Mouse (Mus musculus): ENCODE results near the gene Hbb-bs.
"Not testable (repeated sequence)": the region's sequence is repeated elsewhere in the genome, so short reads cannot be mapped to it uniquely, and the experiment has no call there.

The Hbb-bs gene

DNA sequence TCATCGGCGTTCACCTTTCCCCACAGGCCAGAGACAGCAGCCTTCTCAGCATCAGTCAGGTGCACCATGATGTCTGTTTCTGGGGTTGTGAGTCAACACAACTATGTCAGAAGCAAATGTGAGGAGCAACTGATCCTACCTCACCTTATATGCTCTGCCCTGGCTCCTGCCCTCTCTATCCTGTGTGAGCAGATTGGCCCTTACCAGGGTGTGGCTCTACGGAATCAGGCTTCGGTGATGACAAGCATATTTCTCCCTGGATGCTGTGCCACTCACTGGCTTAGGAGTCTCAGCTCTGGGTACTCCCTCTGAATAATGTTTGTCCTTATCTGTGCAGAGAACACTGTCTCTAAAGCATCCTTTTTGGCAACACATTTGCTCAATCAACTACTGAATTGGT, at the start of gene Hbb-bs:
Hbb-bs (minus strand) TSS at position 289 of the 400 bp plus-strand sequence.
- no peak for DNase-seq (ENCODE audit: inconsistent age in 2 of 2, low spot score in 1 of 2)

DNA sequence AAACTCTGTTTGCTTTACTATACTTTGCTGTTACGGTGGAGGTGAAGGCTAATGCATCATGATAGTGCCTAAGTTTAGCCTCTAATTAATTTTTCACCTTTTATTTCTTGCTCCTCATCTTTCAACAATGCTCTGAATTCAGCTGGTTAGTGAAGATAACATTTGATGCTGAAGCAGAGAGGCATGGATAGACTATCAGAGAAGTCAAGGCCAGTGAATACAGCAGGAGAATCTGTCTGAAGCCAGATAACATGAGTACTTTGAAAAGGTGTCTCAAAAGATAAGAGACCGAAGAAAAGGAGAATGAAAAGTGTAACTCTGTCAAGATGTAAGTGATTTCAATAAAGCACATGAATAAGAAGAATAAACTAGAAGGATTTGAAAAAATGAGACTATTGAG, 49.2 kb upstream of the Hbb-bs start:
- DNase-seq (ENCODE audit: inconsistent age in 2 of 2, low spot score in 1 of 2) = no peak

DNA sequence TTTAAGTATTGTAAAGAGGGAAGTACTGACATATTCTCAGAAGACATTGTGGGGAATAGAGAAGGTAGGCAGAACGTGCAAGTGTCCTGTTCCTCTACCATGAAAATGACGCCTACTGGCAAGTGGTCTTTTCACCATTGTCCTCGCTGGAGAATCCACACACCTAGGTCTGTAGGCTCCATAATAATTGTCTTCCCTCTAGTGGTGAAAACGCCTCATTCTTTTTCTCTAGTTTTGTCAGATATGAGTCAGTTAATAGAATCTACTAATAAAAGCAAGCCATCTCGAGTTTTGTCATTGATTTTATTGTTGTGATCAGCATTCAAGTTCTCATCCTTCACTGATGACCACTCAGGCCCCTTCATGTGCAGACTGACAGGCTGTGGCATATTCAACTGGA, 46.6 kb upstream of the Hbb-bs start:
- no peak for DNase-seq (ENCODE audit: inconsistent age in 2 of 2, low spot score in 1 of 2)

DNA sequence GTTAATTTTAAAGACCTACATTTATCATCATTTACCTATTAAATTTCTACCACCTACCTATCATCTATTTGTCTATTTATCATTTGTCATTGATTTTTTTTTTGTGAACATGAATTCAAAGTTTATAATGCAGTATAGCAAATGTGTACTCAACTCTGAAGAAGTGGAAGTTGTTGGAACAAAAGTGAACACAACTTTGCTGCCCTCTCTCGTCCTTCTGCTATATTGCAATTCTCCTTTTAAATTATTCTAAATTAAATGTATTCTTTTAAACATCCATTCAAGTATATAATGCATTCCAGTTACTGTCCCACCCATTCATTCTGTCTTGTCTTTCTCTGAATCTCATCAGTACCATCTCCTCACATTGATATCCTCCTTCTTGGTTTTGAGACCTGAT, 45.2 kb upstream of the Hbb-bs start:
- DNase-seq (ENCODE audit: inconsistent age in 2 of 2, low spot score in 1 of 2) = no peak

DNA sequence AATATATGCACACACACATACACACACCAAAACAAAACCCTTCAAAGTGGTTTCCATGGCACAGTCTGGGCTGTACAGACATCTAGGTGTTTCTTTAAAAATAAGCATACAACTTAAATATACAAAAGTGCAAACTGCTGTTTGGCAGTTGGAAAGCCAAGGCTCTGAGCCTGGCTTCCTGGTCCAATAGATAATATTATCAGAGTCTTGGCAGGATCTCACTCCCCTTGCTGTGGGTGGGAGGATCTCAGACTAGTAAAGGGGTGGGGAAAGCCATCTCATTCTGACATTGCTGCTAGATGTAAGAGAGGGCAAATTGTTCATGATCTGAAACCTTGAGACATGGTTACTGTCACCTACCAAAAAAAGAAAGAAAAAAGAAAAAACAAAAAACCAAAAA, 42.8 kb upstream of the Hbb-bs start:
- no peak for DNase-seq (ENCODE audit: inconsistent age in 2 of 2, low spot score in 1 of 2)

DNA sequence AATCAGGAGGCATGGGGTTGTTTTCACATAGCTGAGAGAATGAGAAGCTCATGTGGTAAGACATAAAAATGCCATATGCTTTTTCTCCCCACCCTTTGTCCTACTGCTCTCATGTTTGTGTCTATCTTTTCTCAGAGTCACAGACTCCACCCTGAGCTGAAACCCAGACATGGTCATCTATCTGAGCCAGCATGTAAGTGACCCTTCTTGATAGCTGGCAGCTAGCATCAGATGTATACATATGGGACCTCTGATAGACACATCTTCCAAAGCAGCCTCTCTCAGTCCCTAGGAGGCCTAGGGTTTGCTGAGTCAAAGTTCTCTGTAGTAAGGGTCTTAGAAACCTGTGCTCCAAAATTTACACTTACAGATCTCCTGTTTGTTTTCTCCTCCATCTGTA, 37.8 kb upstream of the Hbb-bs start:
- DNase-seq (ENCODE audit: inconsistent age in 2 of 2, low spot score in 1 of 2) = no peak

DNA sequence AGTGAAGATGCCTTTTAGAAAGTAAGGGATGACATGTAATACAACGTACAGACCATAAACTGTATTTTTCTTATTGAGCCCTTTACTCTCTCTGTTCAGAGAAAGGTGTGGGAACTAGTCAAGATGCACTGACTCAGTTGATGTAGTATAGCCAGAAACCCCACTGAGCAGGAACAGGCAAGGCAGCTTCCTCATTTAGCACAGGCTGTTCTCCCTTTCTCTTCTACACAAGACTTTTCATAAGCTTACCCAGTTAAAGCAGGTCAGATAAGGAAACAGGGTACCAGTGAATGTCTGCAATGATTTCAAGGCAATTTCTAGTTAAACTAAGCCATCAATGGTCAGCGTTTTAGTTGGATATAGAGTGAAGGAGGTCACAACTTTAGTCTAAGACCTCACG, 33.6 kb upstream of the Hbb-bs start:
- DNase-seq (ENCODE audit: inconsistent age in 2 of 2, low spot score in 1 of 2) = no peak

DNA sequence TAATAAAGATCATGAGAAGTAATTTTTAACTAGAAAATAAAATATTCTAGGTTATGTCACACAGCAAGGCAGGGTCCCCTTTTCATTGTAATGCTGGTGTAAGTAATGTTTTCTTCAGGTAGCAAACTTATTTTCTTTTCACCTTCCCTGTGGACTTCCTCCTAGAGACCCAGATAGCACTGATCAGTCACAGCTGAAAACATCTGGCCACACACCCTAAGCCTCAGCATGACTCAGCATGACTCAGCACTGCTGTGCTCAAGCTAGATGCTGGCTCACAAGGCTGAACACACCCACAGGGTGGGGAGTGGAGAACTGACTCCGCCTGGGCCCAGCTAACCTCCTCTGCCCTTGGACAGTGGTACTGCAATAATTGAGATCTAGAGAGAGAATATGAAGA, 33.0 kb upstream of the Hbb-bs start:
- peak; percentile 76 to 82 for DNase-seq (ENCODE audit: inconsistent age in 2 of 2, low spot score in 1 of 2)

DNA sequence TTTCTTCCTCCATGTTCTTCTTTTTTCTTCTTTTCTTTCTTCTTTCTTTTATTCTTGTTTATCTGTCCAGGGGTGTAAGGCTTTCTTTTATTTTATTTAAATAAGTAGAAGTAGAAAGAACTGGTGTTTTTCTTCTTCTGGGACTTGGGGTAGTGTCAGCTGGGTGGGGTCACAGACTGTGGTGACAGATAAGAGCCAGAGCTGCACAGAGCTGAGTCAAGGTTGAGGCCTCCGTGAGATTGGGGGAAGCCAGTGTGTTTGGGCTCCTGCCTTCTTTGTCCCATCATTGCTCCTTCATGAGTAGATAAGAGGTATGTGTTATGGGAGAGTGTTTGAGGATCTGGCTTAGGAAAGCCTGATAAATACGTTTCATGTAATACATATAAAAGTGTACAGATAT, 31.2 kb upstream of the Hbb-bs start:
- DNase-seq (ENCODE audit: inconsistent age in 2 of 2, low spot score in 1 of 2) = no peak

DNA sequence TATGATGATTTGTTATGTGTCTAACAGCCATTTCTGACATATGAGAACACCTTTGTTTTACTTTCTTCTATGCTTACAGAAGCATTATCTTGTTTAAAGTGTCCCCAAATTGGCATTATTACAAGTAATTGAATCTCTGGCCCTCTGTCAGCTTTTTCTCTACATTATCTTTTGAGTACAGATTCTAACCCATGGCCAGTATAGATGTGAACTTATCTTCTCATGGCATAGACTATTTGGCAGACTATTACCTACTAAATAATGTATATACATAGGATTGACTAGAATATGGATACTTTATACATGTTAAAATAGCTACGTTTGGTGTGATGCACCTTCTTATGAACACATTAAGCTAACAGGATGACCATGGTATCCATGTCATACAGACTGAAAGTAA, 26.8 kb upstream of the Hbb-bs start:
- DNase-seq (ENCODE audit: inconsistent age in 2 of 2, low spot score in 1 of 2) = no peak

DNA sequence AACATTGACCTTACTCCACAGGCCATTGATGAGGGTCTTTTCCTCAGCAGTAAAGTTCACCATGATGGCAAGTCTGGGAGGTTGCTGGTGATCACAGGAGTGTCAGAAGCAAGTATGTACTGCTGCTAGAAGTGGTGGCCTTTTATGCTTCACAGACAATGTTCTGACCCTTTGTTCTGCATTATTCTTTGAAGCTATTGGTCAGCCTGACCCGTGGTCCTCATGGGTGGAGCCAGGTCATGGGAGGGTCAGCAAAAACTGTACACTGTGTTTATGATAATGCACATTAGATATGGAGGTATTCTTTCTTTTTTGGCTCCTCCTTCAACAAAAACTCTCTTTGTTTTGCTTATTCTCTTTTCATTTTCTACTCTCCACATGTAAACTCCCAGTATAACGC, 25.2 kb upstream of the Hbb-bs start, which contains the start of gene Hbb-y:
Hbb-y (minus strand) TSS at position 127 of the 400 bp plus-strand sequence.
- DNase-seq (ENCODE audit: inconsistent age in 2 of 2, low spot score in 1 of 2) = no peak

DNA sequence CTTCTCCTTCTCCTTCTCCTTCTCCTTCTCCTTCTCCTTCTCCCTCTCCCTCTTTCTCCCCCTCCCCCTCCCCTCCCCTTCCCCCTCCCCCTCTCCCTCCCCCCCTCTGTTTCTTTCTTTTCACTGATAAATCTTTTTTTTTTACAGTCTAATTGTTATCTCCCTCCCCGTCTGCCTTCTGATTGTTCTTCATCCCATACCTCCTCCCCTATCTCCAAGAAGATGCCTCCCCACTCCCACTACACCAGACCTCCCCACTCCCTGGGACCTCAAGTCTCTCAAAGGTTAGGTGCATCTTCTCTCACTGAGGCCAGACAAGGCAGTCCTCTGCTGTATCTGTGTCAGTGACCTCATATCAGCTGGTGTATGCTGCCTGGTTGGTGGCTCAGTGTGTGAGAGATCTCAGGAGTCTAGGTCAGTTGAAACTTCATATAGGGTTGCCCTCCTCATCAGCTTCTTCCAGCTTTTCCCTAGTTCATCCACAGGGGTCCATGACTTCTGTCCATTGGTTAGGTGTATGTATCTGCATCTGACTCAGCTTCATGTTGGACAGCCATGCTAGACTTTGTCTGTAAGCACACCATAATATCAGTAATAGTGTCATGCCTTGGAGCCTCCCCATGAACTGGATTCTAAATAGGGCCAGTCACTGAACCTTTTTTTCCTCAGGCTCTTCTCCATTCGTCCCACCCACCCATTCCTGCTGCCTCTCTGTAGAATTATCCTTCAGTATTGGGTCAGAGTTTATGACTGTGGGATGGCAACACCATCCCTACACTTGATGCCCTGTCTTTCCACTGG, 16.8 kb upstream of the Hbb-bs start:
- DNase-seq (ENCODE audit: inconsistent age in 2 of 2, low spot score in 1 of 2) = no peak

DNA sequence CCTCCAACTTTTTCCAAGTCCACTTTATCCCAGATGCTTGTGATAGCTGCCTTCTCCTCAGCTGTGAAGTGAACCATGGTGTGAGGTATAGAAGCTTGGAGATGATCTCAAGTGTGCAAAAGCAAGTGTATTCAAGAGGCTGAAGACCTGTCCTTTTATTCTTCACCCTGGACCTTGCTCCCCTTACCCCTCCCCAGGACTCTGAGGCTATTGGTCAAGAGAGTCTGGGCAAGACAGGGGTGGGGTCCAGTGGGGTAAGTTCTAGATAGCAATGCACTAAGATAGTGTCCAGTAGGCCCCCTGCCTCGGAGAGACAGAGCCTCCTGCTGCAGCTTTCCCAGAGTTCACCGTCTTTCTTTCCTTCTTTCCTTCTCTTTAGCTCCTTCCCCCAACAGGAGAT, 15.1 kb upstream of the Hbb-bs start, which contains the start of gene Hbb-bh1:
Hbb-bh1 (minus strand) TSS at position 131 of the 400 bp plus-strand sequence.
- no peak for DNase-seq (ENCODE audit: inconsistent age in 2 of 2, low spot score in 1 of 2)

DNA sequence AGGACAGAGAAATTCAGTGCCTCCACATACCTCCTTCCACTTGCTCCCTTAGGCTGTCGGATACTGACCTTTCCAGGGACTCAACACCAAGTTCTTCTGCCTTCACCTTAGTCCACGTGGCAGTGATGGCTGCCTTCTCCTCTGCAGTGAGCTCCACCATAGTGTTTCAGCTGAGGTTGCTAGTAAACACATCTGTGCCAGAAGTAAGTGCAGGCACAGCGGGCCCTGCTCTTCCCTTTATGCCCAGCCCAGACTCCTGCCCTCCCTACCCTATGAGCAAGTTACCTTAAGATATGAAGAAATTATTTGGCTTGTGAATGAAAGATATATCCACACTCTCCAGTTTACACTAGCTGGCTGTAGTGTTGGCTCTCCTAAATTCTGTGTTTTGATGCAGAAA, 12.4 kb upstream of the Hbb-bs start, which contains the start of gene Hbb-bh2:
Hbb-bh2 (minus strand) TSS at position 253 of the 400 bp plus-strand sequence.
- DNase-seq (ENCODE audit: inconsistent age in 2 of 2, low spot score in 1 of 2) = no peak

DNA sequence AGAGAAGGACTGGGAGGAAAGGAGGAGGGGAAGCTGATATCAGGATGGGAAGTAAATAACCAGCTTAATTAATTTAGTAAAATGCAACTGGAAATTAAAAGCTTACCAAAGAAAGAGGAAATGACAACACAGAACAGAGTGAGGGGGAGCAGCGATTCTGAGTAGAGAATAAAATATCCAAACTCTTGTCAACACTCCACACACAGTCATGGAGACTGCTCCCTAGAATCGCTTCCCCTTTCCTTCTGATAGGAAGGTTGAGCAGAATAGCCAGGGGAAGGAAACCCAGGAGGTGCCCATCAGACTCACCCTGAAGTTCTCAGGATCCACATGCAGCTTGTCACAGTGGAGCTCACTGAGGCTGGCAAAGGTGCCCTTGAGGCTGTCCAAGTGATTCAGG, 757 bp downstream of the Hbb-bs start:
- not testable (repeated sequence) for DNase-seq (ENCODE audit: inconsistent age in 2 of 2, low spot score in 1 of 2)

DNA sequence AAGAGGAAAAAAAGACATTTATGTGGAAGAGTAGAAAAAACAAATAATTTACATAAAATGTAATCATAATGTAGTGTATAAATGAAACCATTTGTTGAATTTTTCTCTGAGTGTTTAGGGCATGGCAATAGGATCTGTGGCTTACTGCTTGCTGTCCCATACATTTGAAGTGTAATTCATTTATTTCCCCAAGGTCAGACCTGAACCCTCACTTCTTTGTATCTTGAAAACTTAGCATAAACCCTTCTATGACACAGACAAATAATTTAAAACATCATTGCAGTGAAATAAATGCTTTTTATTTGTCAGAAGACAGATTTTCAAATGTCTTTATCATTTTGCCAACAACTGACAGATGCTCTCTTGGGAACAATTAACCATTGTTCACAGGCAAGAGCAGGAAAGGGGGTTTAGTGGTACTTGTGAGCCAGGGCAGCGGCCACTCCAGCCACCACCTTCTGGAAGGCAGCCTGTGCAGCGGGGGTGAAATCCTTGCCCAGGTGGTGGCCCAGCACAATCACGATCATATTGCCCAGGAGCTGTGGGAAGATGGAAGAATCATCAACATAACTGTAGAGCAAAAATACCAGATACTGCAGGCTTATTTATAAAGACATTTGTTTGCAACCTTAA, 1.5 kb downstream of the Hbb-bs start:
- no peak for DNase-seq (ENCODE audit: inconsistent age in 2 of 2, low spot score in 1 of 2)

DNA sequence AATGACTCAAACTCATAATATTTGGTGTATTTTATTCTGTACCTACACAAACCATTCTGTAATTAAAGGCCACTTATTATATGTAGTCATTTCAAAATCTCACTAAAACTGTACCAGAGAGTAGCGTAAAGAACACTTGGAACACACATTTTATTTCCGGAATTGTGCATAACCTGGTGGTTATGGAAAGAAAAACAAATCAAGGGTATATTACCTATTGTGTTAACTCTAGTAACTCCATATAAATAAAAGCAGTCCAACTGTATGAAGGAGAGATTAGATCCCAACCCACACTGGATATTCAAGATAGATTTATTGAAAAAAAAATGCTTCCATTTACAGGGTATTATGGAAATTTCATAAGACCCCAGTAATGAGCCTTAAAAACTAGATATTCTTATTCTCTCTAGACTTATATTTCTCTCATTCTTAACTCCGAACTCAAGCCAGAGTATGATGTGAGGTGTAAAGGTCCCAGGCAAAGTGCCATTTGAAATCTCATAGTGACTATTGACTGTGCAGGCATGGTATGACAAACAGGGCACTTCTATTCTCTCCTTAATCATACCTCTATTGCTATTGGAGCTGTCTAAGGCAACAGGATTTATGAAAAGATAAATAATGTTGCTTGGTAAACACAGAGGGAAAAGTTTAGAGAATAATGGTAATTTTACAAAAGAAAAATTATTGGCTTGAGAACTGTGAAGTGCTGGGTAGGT, 2.2 kb downstream of the Hbb-bs start:
- no peak for DNase-seq (ENCODE audit: inconsistent age in 2 of 2, low spot score in 1 of 2)

DNA sequence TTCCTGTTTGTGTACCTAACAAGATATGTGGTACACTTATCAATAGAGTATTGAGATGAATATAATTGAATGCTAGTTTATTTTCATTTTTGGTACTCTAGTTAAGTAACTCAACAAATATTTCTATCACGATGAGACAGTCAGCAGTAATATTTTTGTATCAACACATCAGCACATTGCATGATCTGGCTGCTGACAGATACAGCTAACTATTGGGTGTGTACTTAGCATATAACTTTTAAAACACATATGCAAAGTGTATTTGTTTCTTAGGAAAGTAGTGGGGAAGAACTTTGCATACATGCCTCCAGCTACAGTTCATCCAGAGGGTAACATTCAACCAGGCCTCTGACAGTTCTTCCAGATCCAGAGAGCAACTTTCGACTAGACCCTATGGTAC, 3.3 kb downstream of the Hbb-bs start:
- DNase-seq (ENCODE audit: inconsistent age in 2 of 2, low spot score in 1 of 2) = no peak

DNA sequence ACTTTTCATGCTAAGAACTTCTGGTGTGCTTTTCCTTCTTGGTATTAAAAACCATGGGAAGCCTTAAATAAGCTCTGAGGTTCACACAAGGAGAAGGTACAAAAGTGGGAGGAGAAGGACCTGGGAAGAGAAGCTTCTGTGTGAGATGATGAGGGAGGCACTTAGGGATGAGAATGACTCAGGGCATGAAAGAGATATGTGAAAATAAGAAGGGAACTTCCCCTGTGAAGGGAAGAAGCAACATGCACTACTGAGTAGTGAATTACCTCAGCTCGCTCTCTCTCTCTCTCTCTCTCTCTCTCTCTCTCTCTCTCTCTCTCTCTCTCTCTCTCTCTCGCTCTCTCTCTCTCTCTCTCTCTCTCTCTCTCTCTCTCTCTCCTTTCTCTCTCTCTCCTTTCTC, 12.8 kb downstream of the Hbb-bs start:
- not testable (repeated sequence) for DNase-seq (ENCODE audit: inconsistent age in 2 of 2, low spot score in 1 of 2)

DNA sequence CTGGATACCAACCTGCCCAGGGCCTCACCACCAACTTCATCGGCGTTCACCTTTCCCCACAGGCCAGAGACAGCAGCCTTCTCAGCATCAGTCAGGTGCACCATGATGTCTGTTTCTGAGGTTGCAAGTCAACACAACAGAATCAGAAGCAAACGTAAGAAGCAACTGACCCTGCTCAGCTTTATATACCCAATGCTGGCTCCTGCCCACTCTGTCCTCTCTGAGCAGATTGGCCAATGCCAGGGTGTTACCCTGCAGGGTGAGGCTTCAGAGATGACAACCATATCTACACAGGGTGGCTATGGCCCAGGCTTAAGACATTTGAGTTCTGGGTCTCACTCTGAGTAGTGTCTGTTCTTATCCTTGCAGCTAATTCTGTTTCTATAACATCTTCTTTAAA, 14.1 kb downstream of the Hbb-bs start, which contains the start of gene Hbb-bt:
Hbb-bt (minus strand) TSS at position 231 of the 400 bp plus-strand sequence.
- no peak for DNase-seq (ENCODE audit: inconsistent age in 2 of 2, low spot score in 1 of 2)

DNA sequence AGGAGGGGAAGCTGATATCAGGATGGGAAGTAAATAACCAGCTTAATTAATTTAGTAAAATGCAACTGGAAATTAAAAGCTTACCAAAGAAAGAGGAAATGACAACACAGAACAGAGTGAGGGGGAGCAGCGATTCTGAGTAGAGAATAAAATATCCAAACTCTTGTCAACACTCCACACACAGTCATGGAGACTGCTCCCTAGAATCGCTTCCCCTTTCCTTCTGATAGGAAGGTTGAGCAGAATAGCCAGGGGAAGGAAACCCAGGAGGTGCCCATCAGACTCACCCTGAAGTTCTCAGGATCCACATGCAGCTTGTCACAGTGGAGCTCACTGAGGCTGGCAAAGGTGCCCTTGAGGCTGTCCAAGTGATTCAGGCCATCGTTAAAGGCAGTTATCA, 14.7 kb downstream of the Hbb-bs start:
- DNase-seq (ENCODE audit: inconsistent age in 2 of 2, low spot score in 1 of 2) = not testable (repeated sequence)

DNA sequence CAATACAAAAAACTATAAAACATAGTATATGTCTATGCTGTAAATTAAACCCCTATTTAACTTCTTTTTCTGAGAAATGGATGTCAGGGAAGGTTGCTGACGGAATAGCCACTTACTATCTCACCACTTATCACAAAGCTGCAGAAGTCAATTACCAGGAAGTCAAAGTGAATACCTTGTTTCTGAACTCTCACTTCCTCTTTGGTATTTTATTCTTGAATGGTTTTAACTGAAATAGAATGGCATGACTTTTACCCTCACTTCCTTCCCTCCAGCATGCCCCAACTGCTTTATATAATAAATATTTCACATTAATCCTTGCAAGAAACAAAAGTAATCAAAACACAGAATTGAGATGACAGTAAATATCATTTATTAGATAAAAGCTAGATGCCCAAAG, 15.7 kb downstream of the Hbb-bs start:
- DNase-seq (ENCODE audit: inconsistent age in 2 of 2, low spot score in 1 of 2) = no peak

Measured in adrenal gland, adult (tissue).